Mouse (Mus musculus) ES-E14 (cell line): Measurements from ENCODE around the gene St3gal4.

Experiments
- CHD2 ChIP-seq: IDR thresholded peaks from 2 replicates; pipeline ENCODE4 v1.6.1; 2014; ENCODE audit warnings: mild to moderate bottlenecking, low read depth, low read length, inconsistent platforms
- HCFC1 ChIP-seq: IDR thresholded peaks from 2 replicates; pipeline ENCODE4 v1.6.1; 2012; ENCODE audit warnings: low read length, inconsistent platforms, borderline replicate concordance; ENCODE audit not compliant: insufficient read depth
- MAFK ChIP-seq: IDR thresholded peaks from 2 replicates; pipeline ENCODE4 v1.6.1; 2014; ENCODE audit warnings: mild to moderate bottlenecking, low read depth, low read length, inconsistent platforms; ENCODE audit not compliant: insufficient read depth
- ZNF384 ChIP-seq: IDR thresholded peaks from 2 replicates; pipeline ENCODE4 v1.6.1; 2012; ENCODE audit warnings: low read depth, low read length, inconsistent platforms

DNA sequence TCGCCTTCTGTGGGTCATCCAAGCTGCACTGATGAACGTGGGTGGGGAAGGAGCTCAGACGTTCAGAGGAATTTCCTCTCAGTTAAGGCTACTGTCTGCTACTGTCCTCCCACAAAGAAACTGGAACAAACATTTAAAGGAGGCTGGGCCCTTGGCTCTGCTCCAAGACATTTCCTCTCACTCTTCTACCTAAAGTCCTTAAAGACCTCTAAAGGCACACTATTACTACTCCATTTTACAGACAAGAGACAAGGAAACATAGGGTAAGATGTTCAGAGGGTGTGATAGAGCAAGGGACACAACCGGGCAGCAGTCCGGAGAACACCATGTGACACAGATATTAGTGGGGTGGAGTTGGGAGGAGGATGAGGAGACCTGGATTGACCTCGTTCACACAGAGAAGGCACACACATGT is 92.2 kb downstream of the St3gal4 start:
- TF ChIP-seq HCFC1, result no peak
- TF ChIP-seq CHD2, result no peak
- no peak for TF ChIP-seq ZNF384
- no peak for TF ChIP-seq MAFK
